Mouse (Mus musculus): Measurements from ENCODE around the gene Sall2. TPM values are rescaled to one million over a fixed set of nuclear protein-coding genes. Genes with fewer than 3 reads are reported as not detected.

Gene Sall2
- polyA plus RNA-seq (2017; shearing (Covaris generic)) = 1.00 TPM

GRCm38 (mm10) chr14:52327910-52328812, at the start of gene Sall2:
Sall2 (minus strand) TSS chr14:52328762.

DNA sequence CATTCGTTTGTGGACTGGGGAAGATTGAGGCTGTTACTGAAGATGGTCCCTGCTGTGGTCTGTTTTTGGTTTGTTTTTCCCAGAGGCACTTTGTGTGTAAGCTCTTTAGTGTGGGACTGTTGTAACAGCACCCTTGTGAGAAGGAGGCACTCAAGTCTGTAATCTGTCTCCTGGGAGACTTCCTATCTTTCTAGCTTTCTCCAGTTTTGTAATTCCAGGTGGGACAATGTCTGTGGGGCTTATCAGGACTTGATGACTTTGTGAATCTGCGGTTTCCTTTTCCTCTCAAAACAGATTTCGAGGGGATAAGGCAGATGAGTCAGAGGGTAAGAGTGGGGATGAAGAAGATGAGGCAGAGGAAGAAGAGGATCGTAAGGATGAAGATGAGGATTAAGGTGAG, 27.7 kb upstream of the Sall2 start, which contains the start of gene Olfr1513:
Gene Olfr1513, minus strand, starts transcription at position 101 of the 400 bp plus-strand sequence.

DNA sequence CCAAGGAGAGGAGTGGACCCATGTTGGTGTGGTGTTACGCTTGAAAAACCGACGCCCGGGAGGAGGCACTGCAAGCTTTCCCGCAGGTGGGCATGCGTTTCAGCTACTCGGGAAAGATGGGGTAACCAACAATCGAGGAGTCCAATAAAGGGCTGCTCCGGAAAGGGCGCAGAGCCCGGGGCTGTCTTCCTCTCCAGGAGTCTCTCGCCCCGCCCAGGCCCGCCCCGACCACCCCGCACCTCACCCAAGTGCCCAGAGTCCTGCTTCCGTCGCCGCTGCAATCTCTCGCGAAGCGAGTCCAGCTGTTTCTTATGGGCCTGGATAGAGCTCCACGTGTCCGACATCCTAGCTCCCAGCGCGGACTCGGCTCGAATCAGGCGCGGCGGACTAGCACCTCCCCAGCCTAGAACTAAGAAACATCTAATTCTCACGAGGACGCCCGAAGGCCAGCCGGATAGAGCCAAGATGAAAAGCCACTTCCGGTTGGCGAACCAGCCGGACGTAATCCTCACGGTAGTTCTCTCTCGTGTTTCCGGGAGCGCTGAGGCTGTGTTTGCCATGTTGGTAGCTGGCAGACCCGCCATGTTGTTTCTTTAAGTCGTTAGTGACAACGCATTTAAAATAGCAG, 23.8 kb downstream of the Sall2 start, which contains the start of gene Mettl3:
Gene Mettl3, minus strand, starts transcription at position 485 of the 628 bp plus-strand sequence.

DNA sequence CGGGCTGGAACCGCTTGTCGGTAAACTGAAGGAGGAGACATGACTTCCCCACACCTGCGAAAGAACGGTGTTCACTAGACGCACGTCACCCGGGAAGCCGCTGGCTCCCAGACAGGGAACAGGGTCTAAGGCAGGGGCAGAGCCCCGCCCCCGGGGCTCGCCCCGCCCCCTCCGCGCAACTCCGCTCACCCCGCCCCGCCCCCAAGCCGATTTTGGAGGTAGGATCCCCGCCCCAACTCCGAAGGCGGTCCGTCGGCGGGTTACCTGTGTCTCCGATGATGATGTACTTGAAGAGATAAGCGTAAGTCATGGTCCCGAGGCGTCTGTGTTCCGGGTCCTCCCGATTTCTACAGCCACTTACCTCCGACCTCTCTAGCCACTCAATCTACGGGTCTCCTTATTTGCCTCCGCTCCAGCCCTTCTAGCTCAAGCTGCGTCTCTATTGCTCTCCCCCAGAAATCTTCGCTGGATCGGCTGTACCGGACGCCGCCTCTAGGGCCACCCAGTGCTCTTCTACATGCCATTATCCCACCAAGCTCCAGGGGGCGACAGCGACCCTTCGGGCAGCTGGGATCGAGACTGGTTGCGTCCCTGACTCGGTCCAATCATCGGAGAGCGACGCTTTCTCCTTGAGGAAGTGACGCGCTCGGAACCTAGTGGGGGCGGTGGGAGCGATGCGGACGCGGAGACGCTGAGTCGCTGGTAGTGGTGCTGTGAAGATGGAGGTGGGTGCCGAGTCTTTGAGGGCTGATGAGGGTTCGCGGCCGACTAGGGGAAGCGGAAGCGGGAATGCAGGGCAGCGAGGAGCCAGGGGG, 49.4 kb downstream of the Sall2 start, which contains the start of the genes Tox4 and Rab2b:
Gene Tox4, plus strand, starts transcription at position 215 of the 815 bp plus-strand sequence.
Gene Rab2b, minus strand, starts transcription at position 614 of the 815 bp plus-strand sequence.

Other genes with a start within 250 kb of the Sall2 start
- gene Hnrnpc, start 224.7 kb downstream of the Sall2 start, polyA plus RNA-seq (2017; shearing (Covaris generic)) = 473 TPM
- 2.1 TPM for gene Rpgrip1, start 218.1 kb downstream of the Sall2 start, polyA plus RNA-seq (2017; shearing (Covaris generic))
- gene Supt16, start 131.3 kb downstream of the Sall2 start, polyA plus RNA-seq (2017; shearing (Covaris generic)) = 14.9 TPM
- 29.7 TPM for gene Chd8, start 71.0 kb downstream of the Sall2 start, polyA plus RNA-seq (2017; shearing (Covaris generic))
- gene Tox4, start 49.6 kb downstream of the Sall2 start, polyA plus RNA-seq (2017; shearing (Covaris generic)) = 128 TPM
- 24.1 TPM for gene Rab2b, start 49.2 kb downstream of the Sall2 start, polyA plus RNA-seq (2017; shearing (Covaris generic))
- gene Mettl3, start 23.6 kb downstream of the Sall2 start, polyA plus RNA-seq (2017; shearing (Covaris generic)) = 51.2 TPM
- not detected for gene Olfr1513, start 27.6 kb upstream of the Sall2 start, polyA plus RNA-seq (2017; shearing (Covaris generic))
- gene Olfr1512, start 50.4 kb upstream of the Sall2 start, polyA plus RNA-seq (2017; shearing (Covaris generic)) = not detected
- gene Olfr1511, start 68.6 kb upstream of the Sall2 start, polyA plus RNA-seq (2017; shearing (Covaris generic)) = not detected
- not detected for gene Olfr1510, start 85.6 kb upstream of the Sall2 start, polyA plus RNA-seq (2017; shearing (Covaris generic))
- not detected for gene Olfr1509, start 114.2 kb upstream of the Sall2 start, polyA plus RNA-seq (2017; shearing (Covaris generic))
- gene Olfr1508, start 138.7 kb upstream of the Sall2 start, polyA plus RNA-seq (2017; shearing (Covaris generic)) = not detected
- gene Olfr1507, start 167.0 kb upstream of the Sall2 start, polyA plus RNA-seq (2017; shearing (Covaris generic)) = not detected

Data from effector memory CD4-positive, alpha-beta T cell, adult 5 months (primary cell).